Mouse (Mus musculus) C2C12 (cell line): ENCODE results near the gene Tmem234.

Source experiments
- CEBPB ChIP-seq: IDR thresholded peaks from one replicate; pipeline ENCODE4 v1.6.1; 2011; ENCODE audit warnings: low read depth, mild to moderate bottlenecking, control low read depth, moderate library complexity
- CTCF ChIP-seq: IDR thresholded peaks from one replicate; pipeline ENCODE4 v1.5.1; 2011; ENCODE audit not compliant: control insufficient read depth, insufficient read depth, insufficient read length
- FOSL1 ChIP-seq: IDR thresholded peaks from one replicate; pipeline ENCODE4 v1.8.0; 2011; ENCODE audit warnings: mild to moderate bottlenecking, low read length; ENCODE audit not compliant: poor library complexity, insufficient read depth, severe bottlenecking
- MAX ChIP-seq: IDR thresholded peaks from one replicate; pipeline ENCODE4 v1.6.1; 2011; ENCODE audit warnings: mild to moderate bottlenecking, control low read depth
- MYOD1 ChIP-seq: IDR thresholded peaks from one replicate; pipeline ENCODE4 v1.6.1; 2011; ENCODE audit warnings: low read depth; ENCODE audit not compliant: control insufficient read depth, insufficient read length

DNA sequence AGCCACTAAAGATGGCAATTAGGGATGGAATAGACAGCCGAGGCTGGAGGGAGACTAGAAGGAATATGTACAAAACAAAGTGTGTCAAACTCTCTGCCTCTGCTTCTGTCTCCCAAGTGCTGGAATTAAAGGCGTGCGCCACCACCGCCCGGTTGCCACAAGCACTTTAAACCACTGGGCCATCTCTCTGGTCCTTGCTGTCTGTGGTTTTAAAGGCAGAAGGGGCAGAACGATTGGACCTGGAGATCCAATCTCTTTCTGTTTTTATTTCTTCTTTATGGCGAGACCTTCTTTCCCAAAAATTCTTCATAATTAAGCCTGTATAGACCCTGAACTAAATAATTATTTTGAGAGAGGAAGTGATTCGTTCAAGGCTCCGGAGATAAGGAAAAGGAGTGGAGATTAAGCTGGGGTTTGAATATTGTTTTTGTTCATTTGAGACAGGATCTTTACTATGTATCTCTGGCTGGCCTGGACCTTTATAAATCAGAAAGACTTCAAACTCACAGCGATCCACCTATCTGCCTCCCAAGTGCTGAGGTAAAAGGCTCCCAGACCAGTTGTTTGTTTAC, 72.5 kb downstream of the Tmem234 start:
- TF ChIP-seq CTCF, result no peak
- TF ChIP-seq MYOD1, result no peak
- TF ChIP-seq MAX, result no peak
- no peak for TF ChIP-seq FOSL1
- TF ChIP-seq CEBPB, result no peak
